Comparison of ENCODE assay signal across 9 mouse cellular contexts in the genomic region with DNA sequence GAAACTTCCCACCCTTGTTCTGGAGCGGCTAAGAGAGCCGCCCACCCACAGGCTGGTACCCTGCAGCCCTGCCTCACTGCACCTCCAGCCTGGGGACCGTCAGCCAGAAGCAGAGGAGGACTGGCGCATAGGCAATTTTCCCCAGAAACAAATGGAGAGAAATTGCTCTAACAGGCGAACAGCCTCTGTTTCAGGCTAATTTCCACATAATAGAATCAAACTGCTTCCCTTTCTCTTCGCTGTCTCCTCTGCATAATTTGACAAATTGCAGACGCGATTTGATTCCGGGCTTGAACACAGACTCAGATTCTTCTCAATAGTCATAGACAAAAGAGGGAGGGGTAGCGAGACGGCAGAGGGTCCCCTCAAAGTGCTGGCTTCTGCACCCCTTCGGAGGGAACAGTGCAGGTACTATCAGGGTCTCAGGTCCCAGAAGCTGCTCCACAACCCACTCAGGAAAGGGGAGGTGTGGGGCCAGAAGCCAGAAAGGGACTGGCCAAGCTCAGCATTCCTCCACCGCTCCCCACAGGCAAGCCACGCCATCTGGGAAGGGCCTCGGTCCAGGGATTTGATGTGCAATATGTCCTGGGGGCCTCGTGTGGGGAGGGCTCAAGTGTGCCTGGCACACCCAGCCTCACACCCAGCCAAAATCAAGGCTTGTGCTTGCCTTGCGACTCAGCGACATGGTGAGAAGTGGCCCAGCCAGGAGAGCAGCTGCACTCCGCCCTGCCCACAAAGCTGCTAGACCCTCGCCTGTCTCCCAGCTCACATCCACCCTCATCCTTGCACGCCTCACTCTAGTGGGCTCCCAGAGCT. TPM values are rescaled to one million over a fixed set of nuclear protein-coding genes. Genes with fewer than 3 reads are reported as not detected.
DNase-seq lines count a peak whose midpoint lies in the region; ATAC-seq lines count a peak whose summit lies in the region.
"Had no signal": no experiment of that assay in that cellular context is flagged by ENCODE, and none has a peak within 500 bp of the region (broad histone marks: within the 10 kb centered on the region; RNA-seq: fewer than 3 reads in every experiment).

No protein-coding gene starts in this region.

- no peaks in the 10 kb centered on the region for H3K9me3 ChIP-seq in heart, embryonic 10.5 days
- H3K9me3 ChIP-seq in midbrain, embryonic 15.5 days: no peaks in the 10 kb centered on the region

- peaks cover 48% of the 10 kb centered on the region for H3K27me3 ChIP-seq in heart, embryonic 10.5 days (ENCODE audit: insufficient read depth, poor library complexity, severe bottlenecking)
- H3K27me3 ChIP-seq in midbrain, embryonic 15.5 days (replicated peaks): no peaks in the 10 kb centered on the region

- peak; percentile 38; the same call in 1 of the 2 replicates for ATAC-seq in midbrain, embryonic 15.5 days (replicated peaks)

- peaks cover 25% of the 10 kb centered on the region for H3K4me1 ChIP-seq in heart, embryonic 10.5 days
- H3K4me1 ChIP-seq in midbrain, embryonic 15.5 days: peaks cover 24% of the 10 kb centered on the region

- H3K36me3 ChIP-seq in heart, embryonic 10.5 days: no peaks in the 10 kb centered on the region
- no peaks in the 10 kb centered on the region for H3K36me3 ChIP-seq in midbrain, embryonic 15.5 days (replicated peaks)

- no peak overlapping the region for H3K27ac ChIP-seq in heart, embryonic 10.5 days
- peak overlapping the region; percentile 58 for H3K27ac ChIP-seq in midbrain, embryonic 15.5 days
- H3K27ac ChIP-seq: kidney, postnatal 0 days had no signal

- peak; percentile 13 to 16 for DNase-seq in heart, adult 18-20 months
- DNase-seq in heart, embryonic 10.5 days (ENCODE audit: low spot score): no peak
- peak; percentile 89 for DNase-seq in cerebellum, adult 9-10 months
- DNase-seq in gonadal fat pad, adult 2 months (ENCODE audit: low read depth): peak; percentile 75
- no peak for DNase-seq in urinary bladder, postnatal 25 days (ENCODE audit: low spot score)
- DNase-seq in spleen, adult 18-20 months: no peak
- DNase-seq in ovary, adult 18-20 months (ENCODE audit: low spot score): no peak

- no peak overlapping the region for H3K4me3 ChIP-seq in heart, embryonic 10.5 days
- H3K4me3 ChIP-seq in midbrain, embryonic 15.5 days: no peak overlapping the region

- WGBS in heart, embryonic 10.5 days: 68% methylated on average over 21 of the region's 21 CpGs
- WGBS in midbrain, embryonic 15.5 days: 52% methylated on average over 21 of the region's 21 CpGs

- no peak overlapping the region for H3K9ac ChIP-seq in midbrain, embryonic 15.5 days

- H3K4me2 ChIP-seq in midbrain, embryonic 15.5 days: no peak overlapping the region

RNA-seq across cellular contexts. Expression of gene A530016L24Rik, which starts 53.7 kb away (rescaled TPM):
- total RNA-seq in heart, adult 18-20 months (2021): 10 to 100 TPM; 35.2 to 39.5 TPM
- 5.6 and 12.4 TPM in 2 replicates for polyA plus RNA-seq in heart, embryonic 10.5 days (2016; fragmentation: Nextera tagmentation; extraction: Ambion mirVana)
- 84.5 and 101 TPM in 2 replicates for polyA plus RNA-seq in gonadal fat pad, adult 2 months (2012; rRNA removed)
- polyA plus RNA-seq in midbrain, embryonic 15.5 days (2015; fragmentation: Nextera tagmentation; extraction: Ambion mirVana): 0.22 and 0.24 TPM in 2 replicates

Comparison
In these comparisons a context has a peak if more than half of its experiments do, and no peak if none do; other contexts are left out.
1. DNase-seq: peak in heart, adult 18-20 months (2 of 2), cerebellum, adult 9-10 months (single experiment) and gonadal fat pad, adult 2 months (single experiment); none in heart, embryonic 10.5 days (single experiment), urinary bladder, postnatal 25 days (single experiment), spleen, adult 18-20 months (0 of 2) and ovary, adult 18-20 months (single experiment).